Mouse (Mus musculus) heart, embryonic 10.5 days (tissue): Measurements from ENCODE around the gene Rpl39. TPM values are rescaled to one million over a fixed set of nuclear protein-coding genes. Genes with fewer than 3 reads are reported as not detected.
A peak's percentile ranks its signal among the peaks of the same experiment; 100 is the strongest.

Experiments
- DNase-seq: peaks from one replicate; pipeline ENCODE4 v3.0.0-alpha.2; 2017; ENCODE audit warnings: low spot score
- H3K27ac ChIP-seq: fragments of 300-500 bp; sonication (generic); 2 replicates; pipeline ENCODE4 v1.5.1; 2016; ENCODE audit warnings: mild to moderate bottlenecking
- H3K27me3 ChIP-seq: fragments of 300-500 bp; sonication (generic); 2 replicates; pipeline ENCODE4 v1.6.1; 2016; ENCODE audit warnings: mild to moderate bottlenecking; ENCODE audit not compliant: poor library complexity, insufficient read depth, severe bottlenecking
- H3K36me3 ChIP-seq: fragments of 300-500 bp; sonication (generic); 2 replicates; pipeline ENCODE4 v1.6.1; 2016; ENCODE audit warnings: mild to moderate bottlenecking, moderate library complexity
- H3K4me1 ChIP-seq: fragments of 300-500 bp; sonication (generic); 2 replicates; pipeline ENCODE4 v1.6.1; 2016; ENCODE audit warnings: mild to moderate bottlenecking
- H3K4me3 ChIP-seq: fragments of 300-500 bp; sonication (generic); 2 replicates; pipeline ENCODE4 v1.5.1; 2016; ENCODE audit warnings: mild to moderate bottlenecking, moderate library complexity
- H3K9me3 ChIP-seq: fragments of 300-500 bp; sonication (generic); 2 replicates; pipeline ENCODE4 v1.6.1; 2016; ENCODE audit warnings: mild to moderate bottlenecking, moderate library complexity
- WGBS: fragments of 180-500 bp; shearing (Covaris S2); methylation state at CpG from one replicate; pipeline ENCODE4 v1.1.7; 2016; 5-methylcytosine and 5-hydroxymethylcytosine counted together
- polyA plus RNA-seq: library from polyadenylated mRNA; unstranded; fragments of >200 nt; fragmentation: Nextera tagmentation; extraction: Ambion mirVana; gene quantifications from 2 replicates; pipeline ENCODE4 v1.2.1, GENCODE M21; 2016

Gene Rpl39
- 364 and 381 TPM in 2 replicates for polyA plus RNA-seq

DNA sequence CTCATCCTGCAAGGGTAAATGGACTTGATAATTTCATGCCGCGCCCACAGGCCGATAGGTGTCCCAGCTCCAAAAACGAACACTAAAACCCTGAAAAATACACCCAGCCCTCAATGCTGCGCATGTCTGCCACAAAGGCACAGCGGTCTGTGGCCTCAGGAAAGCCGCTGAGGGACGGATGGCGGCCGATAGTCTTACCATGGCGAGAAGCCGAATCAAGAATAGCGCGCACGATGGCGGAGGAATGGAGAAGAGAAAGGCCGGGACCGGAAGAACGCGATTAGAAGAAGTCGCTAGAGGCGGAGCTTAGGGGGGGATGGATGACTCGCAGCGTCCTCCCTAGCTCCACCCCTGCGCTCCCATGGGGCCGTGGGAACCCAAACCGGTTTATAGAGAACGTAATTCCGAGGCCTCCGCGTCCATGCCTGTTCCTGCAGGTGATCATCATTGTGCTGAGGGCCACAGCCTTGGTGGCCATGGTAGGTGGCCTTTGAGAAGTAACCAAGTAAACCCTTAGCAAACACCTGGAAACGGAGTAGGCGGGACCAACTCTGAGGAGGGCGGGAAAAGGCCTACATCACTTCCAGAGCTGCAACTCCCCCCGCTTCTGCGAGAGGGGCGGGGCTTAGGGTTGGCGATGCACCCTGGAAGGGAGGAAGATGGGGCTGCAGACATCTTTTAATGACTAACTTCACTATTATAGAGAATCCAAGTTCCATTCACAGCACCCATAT lies at the start of gene Rpl39:
Gene Rpl39, minus strand, starts transcription at position 476 of the 734 bp plus-strand sequence.
- Histone ChIP-seq H3K4me3 (peak within 1 kb of the TSS; percentile 65), H3K27ac (peak within 1 kb of the TSS; percentile 90), H3K4me1 (no peaks in the 10 kb centered on the region), H3K27me3 (no peaks in the 10 kb centered on the region), H3K9me3 (no peaks in the 10 kb centered on the region), H3K36me3 (peaks cover 16% of the 10 kb centered on the region; the same call in 1 of the 2 replicates)
- peak; percentile 92 for DNase-seq
- 14% methylated on average over 38 of the region's 38 CpGs for WGBS

DNA sequence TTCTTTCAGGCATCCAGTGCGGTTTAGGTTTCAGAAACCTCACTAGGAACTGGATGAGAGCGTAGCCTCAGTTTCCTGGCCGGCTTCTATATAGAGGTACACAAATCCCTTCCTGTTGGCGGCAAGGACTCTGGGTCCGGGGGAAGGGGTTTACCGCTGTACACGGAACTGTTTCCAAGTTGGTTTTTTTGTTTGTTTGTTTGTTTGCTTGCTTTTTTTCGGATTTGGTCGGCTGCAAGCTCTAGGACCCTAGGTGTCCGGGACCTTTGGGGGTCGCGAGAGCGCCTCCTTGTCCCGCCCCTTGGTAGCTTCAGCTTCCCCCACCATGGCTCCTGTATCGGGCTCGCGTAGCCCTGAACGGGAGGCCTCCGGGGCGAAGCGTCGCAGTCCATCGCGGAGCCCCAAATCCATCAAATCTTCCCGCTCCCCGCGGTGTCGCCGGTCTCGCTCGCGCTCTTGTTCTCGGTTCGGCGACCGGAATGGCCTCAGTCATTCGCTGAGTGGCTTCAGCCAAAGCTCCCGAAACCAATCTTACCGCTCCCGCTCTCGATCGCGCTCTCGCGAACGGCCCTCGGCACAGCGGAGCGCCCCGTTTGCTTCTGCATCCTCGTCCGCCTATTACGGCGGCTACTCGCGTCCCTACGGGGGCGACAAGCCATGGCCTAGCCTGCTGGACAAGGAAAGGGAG lies 41.6 kb upstream of the Rpl39 start, which contains the start of gene Nkap:
Gene Nkap, plus strand, starts transcription at position 125 of the 688 bp plus-strand sequence.
- 13% methylated on average over 57 of the region's 58 CpGs for WGBS
- DNase-seq: peak; percentile 78
- Histone ChIP-seq H3K36me3 (no peaks in the 10 kb centered on the region), H3K9me3 (no peaks in the 10 kb centered on the region), H3K4me3 (peak within 1 kb of the TSS; percentile 75), H3K27ac (peak within 1 kb of the TSS; percentile 89), H3K27me3 (no peaks in the 10 kb centered on the region), H3K4me1 (no peaks in the 10 kb centered on the region)

DNA sequence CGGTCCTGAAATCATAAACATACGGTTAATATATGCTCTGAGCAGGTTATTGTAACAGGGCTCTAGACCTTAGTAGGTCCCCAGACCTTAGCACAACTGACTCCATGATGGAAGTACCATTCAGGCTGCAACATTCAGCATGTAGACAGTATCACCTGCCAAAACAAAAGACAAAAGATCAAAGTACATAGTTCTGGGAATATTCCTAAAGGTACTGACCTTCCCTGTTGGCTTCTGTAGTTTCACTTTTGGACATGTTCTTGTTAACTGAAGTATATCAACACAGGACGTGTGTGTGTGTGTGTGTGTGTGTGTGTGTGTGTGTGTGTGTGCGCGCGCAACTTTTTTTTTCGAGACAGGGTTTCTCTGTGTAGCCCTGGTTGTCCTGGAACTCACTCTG lies 40.3 kb upstream of the Rpl39 start:
- no peak for DNase-seq
- no peak overlapping the region for H3K4me3 ChIP-seq
- WGBS: 92% methylated on average over 7 of the region's 7 CpGs
- no peaks in the 10 kb centered on the region for H3K36me3 ChIP-seq
- H3K27ac ChIP-seq: no peak overlapping the region
- H3K4me1 ChIP-seq: no peaks in the 10 kb centered on the region
- no peaks in the 10 kb centered on the region for H3K9me3 ChIP-seq
- no peaks in the 10 kb centered on the region for H3K27me3 ChIP-seq

DNA sequence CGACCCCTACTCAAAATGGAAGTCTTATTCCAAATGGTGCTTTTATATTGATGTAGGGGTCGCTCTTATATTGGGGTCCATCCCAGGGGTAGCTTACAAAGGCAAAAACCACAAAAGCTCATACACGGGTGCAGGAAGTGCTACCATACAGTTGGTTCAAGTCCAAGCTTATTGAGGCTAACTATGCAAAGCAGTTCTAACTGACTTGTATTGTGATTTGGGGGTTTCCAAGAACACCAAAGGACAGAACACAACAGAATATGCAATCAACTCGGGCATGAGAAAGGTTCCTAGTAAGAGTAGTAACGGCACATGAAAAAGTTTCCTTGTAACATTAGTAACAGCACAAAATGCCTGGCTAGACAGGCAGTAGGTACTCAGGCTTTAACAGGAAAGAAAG lies 35.0 kb upstream of the Rpl39 start:
- 66% methylated on average over 5 of the region's 5 CpGs for WGBS
- Histone ChIP-seq H3K4me3 (no peak overlapping the region), H3K27me3 (peaks cover 22% of the 10 kb centered on the region), H3K9me3 (no peaks in the 10 kb centered on the region), H3K27ac (no peak overlapping the region), H3K36me3 (no peaks in the 10 kb centered on the region), H3K4me1 (no peaks in the 10 kb centered on the region)
- DNase-seq: no peak

DNA sequence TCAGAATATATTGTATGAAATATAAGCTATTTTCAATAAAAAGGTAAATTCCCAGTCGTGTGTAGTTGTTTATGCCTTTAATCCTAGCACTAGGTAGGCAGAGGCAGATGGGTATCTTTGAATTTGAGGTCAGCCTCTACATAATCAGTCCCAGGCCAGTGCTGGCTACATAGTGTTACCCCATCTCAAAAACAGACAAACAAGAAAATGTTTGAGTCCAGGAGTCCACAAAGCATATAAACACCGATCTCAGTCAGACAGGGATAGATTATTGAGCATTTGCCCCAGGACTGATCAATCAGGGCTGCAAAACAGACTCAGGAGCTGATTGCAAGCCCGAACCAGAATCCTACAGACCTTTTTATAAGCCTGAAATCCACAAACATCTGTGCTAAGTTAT lies 34.4 kb upstream of the Rpl39 start:
- Histone ChIP-seq H3K27me3 (peaks cover 22% of the 10 kb centered on the region), H3K27ac (no peak overlapping the region), H3K9me3 (no peaks in the 10 kb centered on the region), H3K36me3 (no peaks in the 10 kb centered on the region), H3K4me1 (no peaks in the 10 kb centered on the region), H3K4me3 (no peak overlapping the region)
- no peak for DNase-seq
- 55% methylated on average over 3 of the region's 3 CpGs for WGBS

DNA sequence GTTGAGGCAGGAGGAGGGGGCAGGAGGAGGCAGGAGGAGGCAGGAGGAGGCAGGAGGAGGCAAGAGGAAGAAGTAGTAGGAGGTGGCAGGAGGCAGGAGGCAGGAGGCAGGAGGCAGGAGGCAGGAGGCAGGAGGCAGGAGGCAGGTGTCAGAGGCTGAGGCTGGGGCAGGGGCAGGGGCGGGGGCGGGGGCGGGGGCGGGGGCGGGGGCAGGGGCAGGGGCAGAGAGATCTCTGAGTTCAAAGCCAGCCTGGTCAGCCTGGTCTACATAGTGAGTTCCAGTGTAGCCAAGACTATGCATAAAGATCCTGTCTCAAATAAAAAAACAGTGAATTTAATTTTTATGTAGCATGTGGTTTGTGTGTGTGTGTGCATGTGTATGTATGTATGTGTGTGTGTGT lies 31.9 kb upstream of the Rpl39 start:
- no peak overlapping the region for H3K27ac ChIP-seq
- no CpG with 5 or more reads among the region's 5 CpGs for WGBS

DNA sequence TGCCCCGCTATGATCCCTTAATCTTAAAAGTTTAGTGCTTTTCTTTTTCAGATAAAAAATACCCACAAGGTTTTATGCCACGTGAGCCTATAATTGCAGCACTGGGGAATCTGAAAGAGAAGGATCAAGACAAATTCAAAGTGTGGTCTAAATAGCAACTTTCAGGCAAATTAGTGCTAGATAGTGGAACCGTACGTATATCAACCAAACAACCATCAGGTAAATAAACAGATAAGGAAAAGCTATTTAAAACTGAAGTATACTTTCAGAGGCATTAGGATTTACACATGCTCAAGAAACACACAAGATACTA lies 25.6 kb upstream of the Rpl39 start:
- Histone ChIP-seq H3K4me3 (0 out of 2 replicates have a peak overlapping the region, but pooled peaks have one; percentile 66), H3K9me3 (no peaks in the 10 kb centered on the region)
- 72% methylated on average over 4 of the region's 4 CpGs for whole genome bisulfite sequencing

More for the DNA sequence above, 31.9 kb upstream of the Rpl39 start:
- Histone ChIP-seq H3K4me3 (no peak overlapping the region), H3K36me3 (no peaks in the 10 kb centered on the region), H3K9me3 (no peaks in the 10 kb centered on the region), H3K4me1 (no peaks in the 10 kb centered on the region), H3K27me3 (peaks cover 22% of the 10 kb centered on the region)
- DNase-seq: no peak

DNA sequence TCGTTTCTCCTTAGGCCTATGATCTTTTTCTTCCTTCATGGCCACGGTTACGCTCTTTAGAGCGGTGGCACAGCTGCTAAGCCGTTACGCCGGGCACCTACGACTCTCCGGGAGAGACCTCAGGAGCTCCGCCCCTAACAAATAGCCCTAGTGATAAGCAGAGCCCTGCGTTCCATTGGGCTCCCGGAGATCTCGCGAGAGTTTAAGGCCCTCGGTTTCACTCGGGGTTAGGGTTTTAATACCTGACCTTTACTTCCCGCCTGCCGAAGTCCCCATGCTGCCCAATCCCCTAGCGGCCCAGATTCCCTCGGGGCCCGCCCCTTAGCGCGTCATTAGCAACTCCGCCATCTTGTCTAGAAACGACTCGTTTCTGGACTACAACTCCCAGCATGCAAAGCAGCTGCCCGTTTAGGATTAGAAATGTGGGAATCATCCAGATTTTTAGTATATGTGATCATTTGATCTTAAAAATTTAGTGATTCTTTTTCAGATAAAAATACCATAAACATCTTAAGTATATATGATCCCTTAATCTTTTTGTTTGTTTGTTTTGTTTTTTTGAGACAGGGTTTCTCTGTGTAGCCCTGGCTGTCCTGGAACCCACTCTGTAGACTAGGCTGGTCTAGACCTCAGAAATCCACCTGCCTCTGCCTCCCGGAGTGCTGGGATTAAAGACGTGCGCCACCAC lies 25.1 kb upstream of the Rpl39 start, which contains the start of gene Upf3b:
Gene Upf3b, minus strand, starts transcription at position 130 of the 688 bp plus-strand sequence.
- 12% methylated on average over 30 of the region's 30 CpGs for WGBS
- H3K4me3 ChIP-seq: peak within 1 kb of the TSS; percentile 66

More for the DNA sequence above, 25.6 kb upstream of the Rpl39 start:
- DNase-seq: no peak
- Histone ChIP-seq H3K27ac (no peak overlapping the region), H3K4me1 (no peaks in the 10 kb centered on the region), H3K27me3 (peaks cover 7% of the 10 kb centered on the region), H3K36me3 (no peaks in the 10 kb centered on the region)

DNA sequence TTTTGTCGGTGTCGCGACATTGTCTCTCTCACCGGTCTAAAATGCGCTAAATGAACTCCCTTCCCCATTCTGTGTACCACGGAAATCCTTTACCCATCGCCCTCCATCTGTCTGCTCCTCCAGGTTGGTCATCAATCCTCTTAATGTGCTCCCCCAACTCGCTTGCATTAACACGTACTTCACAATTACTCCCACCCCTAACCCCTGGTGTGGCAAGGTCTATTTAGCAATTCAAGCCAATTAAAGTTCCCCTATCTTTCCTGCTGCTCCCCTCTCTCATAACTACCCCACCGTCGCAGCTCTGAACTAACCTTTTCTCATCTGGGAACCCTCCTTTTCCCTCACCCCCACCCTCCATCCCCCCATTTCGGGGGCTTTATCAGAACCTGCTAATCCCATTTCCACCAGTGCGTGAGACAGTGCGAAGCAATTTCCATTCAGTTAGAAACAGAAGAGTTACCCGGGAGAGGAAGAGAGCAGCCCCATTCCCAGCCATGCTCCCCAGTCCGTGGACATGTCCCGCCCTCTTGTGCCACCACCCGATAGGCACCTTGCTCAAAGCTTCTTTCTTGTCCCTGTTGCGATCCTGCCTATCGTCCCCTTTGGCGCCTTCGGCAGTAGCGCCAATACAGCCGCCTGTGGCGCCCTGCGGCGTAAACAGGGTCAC lies 24.5 kb upstream of the Rpl39 start:
- Histone ChIP-seq H3K4me1 (no peaks in the 10 kb centered on the region), H3K9me3 (no peaks in the 10 kb centered on the region), H3K4me3 (peak overlapping the region; percentile 66), H3K36me3 (no peaks in the 10 kb centered on the region), H3K27ac (peak overlapping the region; percentile 88), H3K27me3 (no peaks in the 10 kb centered on the region)
- no peak for DNase-seq
- 9% methylated on average over 27 of the region's 27 CpGs for whole genome bisulfite sequencing

More for the DNA sequence above, 25.1 kb upstream of the Rpl39 start, which contains the start of gene Upf3b:
- H3K27ac ChIP-seq: peak within 1 kb of the TSS; percentile 88
- DNase-seq: peak; percentile 98
- no peaks in the 10 kb centered on the region for H3K4me1 ChIP-seq
- H3K9me3 ChIP-seq: no peaks in the 10 kb centered on the region
- H3K36me3 ChIP-seq: no peaks in the 10 kb centered on the region
- H3K27me3 ChIP-seq: peaks cover 2% of the 10 kb centered on the region

DNA sequence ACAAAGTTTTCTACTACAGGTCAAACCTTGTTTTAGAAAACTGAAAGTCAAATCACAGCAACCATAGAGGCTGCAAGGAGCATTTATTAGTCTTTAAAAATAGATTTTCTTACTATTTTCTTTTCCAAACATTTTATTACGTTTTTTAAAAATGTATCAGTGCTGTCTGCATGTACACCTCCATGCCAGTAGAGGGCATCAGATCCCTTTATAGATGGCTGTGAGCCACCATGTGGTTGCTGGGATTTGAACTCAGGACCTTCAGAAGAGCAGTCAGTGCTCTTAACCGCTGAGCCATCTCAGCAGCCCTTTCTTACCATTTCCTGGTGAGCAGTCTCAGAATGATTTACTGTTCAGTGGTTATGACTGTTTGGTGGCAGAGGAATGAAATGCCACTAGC lies 18.6 kb upstream of the Rpl39 start:
- H3K4me3 ChIP-seq: no peak overlapping the region
- WGBS: 75% methylated on average over 2 of the region's 2 CpGs
- peaks cover 7% of the 10 kb centered on the region; the same call in 1 of the 2 replicates for H3K36me3 ChIP-seq
- no peaks in the 10 kb centered on the region for H3K4me1 ChIP-seq
- H3K27me3 ChIP-seq: no peaks in the 10 kb centered on the region
- DNase-seq: no peak
- H3K27ac ChIP-seq: no peak overlapping the region
- no peaks in the 10 kb centered on the region for H3K9me3 ChIP-seq

DNA sequence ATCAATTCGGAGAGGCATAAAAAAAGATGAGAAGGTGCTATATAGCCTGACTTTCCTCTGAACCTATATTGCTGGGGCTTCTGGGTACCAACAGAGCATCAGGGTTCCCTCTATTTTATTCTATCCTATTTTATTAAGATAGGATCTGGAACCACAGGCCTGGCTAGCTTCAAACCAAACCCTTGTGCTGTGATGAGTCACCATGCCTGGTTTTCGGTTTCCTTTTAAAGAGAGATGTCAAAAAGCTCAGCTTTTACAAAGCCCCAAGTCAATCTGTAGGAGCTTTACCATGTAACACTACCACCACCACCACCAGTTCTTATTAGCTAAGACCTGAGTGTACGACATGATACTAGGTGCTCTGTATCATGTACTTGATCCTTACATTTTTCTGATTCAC lies 13.5 kb upstream of the Rpl39 start:
- no peak overlapping the region for H3K4me3 ChIP-seq
- no peaks in the 10 kb centered on the region for H3K9me3 ChIP-seq
- H3K27ac ChIP-seq: no peak overlapping the region
- no peaks in the 10 kb centered on the region for H3K27me3 ChIP-seq
- no peaks in the 10 kb centered on the region for H3K4me1 ChIP-seq
- H3K36me3 ChIP-seq: peaks cover 20% of the 10 kb centered on the region; the same call in 1 of the 2 replicates
- no peak for DNase-seq
- 86% methylated on average over 3 of the region's 3 CpGs for WGBS

DNA sequence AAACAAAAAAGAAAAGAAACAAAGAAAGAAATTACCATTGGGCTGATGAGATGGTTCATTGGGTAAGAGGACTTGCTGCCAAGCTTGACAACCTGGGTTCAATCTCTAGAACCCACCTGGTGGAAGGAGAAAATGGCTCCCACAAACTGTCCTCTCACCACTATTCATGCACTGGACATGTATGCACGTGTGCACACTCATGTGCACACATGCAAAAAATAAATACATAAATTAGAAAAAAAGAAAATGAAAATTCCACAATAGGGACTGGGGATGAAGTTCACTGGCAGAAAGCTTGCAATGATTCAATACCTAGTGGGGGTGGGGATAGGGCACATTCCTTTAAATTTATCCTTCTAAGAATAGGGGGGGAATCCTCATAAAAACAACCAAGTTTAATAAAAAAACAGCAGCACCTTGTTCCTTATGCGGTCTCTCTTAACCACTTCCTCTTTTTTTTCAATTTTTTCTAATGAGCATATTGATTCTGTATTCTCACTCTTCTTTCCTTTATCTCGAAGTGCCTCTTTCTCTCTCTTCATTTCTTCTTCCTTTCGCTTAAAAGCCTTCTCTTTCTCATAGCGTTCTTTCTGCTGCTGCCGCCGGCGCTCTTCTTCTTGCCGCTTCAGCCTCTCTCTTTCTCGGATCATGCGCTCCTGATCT lies 10.0 kb upstream of the Rpl39 start:
- WGBS: 84% methylated on average over 11 of the region's 11 CpGs

More for the DNA sequence above, 10.0 kb upstream of the Rpl39 start:
- Histone ChIP-seq H3K27me3 (no peaks in the 10 kb centered on the region), H3K36me3 (peaks cover 23% of the 10 kb centered on the region; the same call in 1 of the 2 replicates), H3K9me3 (no peaks in the 10 kb centered on the region), H3K27ac (no peak overlapping the region), H3K4me1 (no peaks in the 10 kb centered on the region), H3K4me3 (no peak overlapping the region)
- no peak for DNase-seq
